Mouse (Mus musculus): Measurements from ENCODE around the gene Fah. TPM values are rescaled to one million over a fixed set of nuclear protein-coding genes. Genes with fewer than 3 reads are reported as not detected.

Gene Fah
- polyA plus RNA-seq, 1 experiment from 2014 or later = 4.4 TPM

GRCm38 (mm10) chr7:84612445-84612844 lies 5.9 kb upstream of the Fah start:
- H3K27ac ChIP-seq = no peak overlapping the region
- 94% methylated on average over 4 of the region's 4 CpGs for WGBS
- no peaks in the 10 kb centered on the region for H3K4me1 ChIP-seq (replicated peaks)
- H3K36me3 ChIP-seq = peaks cover 25% of the 10 kb centered on the region
- H3K9me3 ChIP-seq = no peaks in the 10 kb centered on the region
- DNase-seq (ENCODE audit: low spot score) = no peak
- H3K27me3 ChIP-seq (ENCODE audit: insufficient read depth, poor library complexity, severe bottlenecking) = no peaks in the 10 kb centered on the region
- H3K4me3 ChIP-seq = no peak overlapping the region

- no peak for DNase-seq (ENCODE audit: low spot score)
- H3K4me1 ChIP-seq (replicated peaks) = peaks cover 2% of the 10 kb centered on the region
- H3K4me3 ChIP-seq = no peak overlapping the region
- peaks cover 18% of the 10 kb centered on the region for H3K36me3 ChIP-seq
- no peaks in the 10 kb centered on the region for H3K27me3 ChIP-seq (ENCODE audit: insufficient read depth, poor library complexity, severe bottlenecking)
- H3K9me3 ChIP-seq = no peaks in the 10 kb centered on the region
- 90% methylated on average over 1 of the region's 1 CpGs for WGBS
- H3K27ac ChIP-seq = no peak overlapping the region
Measured at GRCm38 (mm10) chr7:84611609-84612008, 5.1 kb upstream of the Fah start.

- Histone ChIP-seq H3K27ac (peak overlapping the region; percentile 83), H3K9me3 (no peaks in the 10 kb centered on the region), H3K36me3 (0 out of 2 replicates have a peak, but pooled peaks cover 3% of the 10 kb centered on the region), H3K4me3 (peak overlapping the region; percentile 73), H3K4me1 (replicated peaks) (peaks cover 19% of the 10 kb centered on the region), H3K27me3 (ENCODE audit: insufficient read depth, poor library complexity, severe bottlenecking) (no peaks in the 10 kb centered on the region; the same call in 1 of the 2 replicates)
- peak; percentile 42 for DNase-seq (ENCODE audit: low spot score)
- 1% methylated on average over 36 of the region's 36 CpGs for WGBS
Measured at GRCm38 (mm10) chr7:84605704-84606292, 724 bp downstream of the Fah start.

GRCm38 (mm10) chr7:84605033-84605687 lies 1.4 kb downstream of the Fah start:
- Histone ChIP-seq H3K9me3 (no peaks in the 10 kb centered on the region), H3K27me3 (ENCODE audit: insufficient read depth, poor library complexity, severe bottlenecking) (no peaks in the 10 kb centered on the region; the same call in 1 of the 2 replicates), H3K4me3 (peak overlapping the region; percentile 73), H3K27ac (peak overlapping the region; percentile 83), H3K36me3 (no peaks in the 10 kb centered on the region), H3K4me1 (replicated peaks) (peaks cover 19% of the 10 kb centered on the region)
- no peak for DNase-seq (ENCODE audit: low spot score)
- WGBS = 11% methylated on average over 19 of the region's 19 CpGs

- no peak for DNase-seq (ENCODE audit: low spot score)
- Histone ChIP-seq H3K4me1 (replicated peaks) (peaks cover 19% of the 10 kb centered on the region), H3K36me3 (no peaks in the 10 kb centered on the region), H3K27ac (no peak overlapping the region), H3K27me3 (ENCODE audit: insufficient read depth, poor library complexity, severe bottlenecking) (no peaks in the 10 kb centered on the region; the same call in 1 of the 2 replicates), H3K4me3 (no peak overlapping the region), H3K9me3 (no peaks in the 10 kb centered on the region)
- WGBS = 78% methylated on average over 3 of the region's 3 CpGs
Measured at GRCm38 (mm10) chr7:84604501-84604900, 2.0 kb downstream of the Fah start.

- Histone ChIP-seq H3K36me3 (no peaks in the 10 kb centered on the region), H3K9me3 (no peaks in the 10 kb centered on the region), H3K27ac (no peak overlapping the region), H3K4me3 (no peak overlapping the region), H3K4me1 (replicated peaks) (peaks cover 14% of the 10 kb centered on the region), H3K27me3 (ENCODE audit: insufficient read depth, poor library complexity, severe bottlenecking) (no peaks in the 10 kb centered on the region; the same call in 1 of the 2 replicates)
- no peak for DNase-seq (ENCODE audit: low spot score)
- 89% methylated on average over 3 of the region's 3 CpGs for WGBS
Measured at GRCm38 (mm10) chr7:84601331-84601730, 5.2 kb downstream of the Fah start.

GRCm38 (mm10) chr7:84600631-84601030 lies 5.9 kb downstream of the Fah start:
- no peaks in the 10 kb centered on the region for H3K36me3 ChIP-seq
- H3K27me3 ChIP-seq (ENCODE audit: insufficient read depth, poor library complexity, severe bottlenecking) = no peaks in the 10 kb centered on the region; the same call in 1 of the 2 replicates
- DNase-seq (ENCODE audit: low spot score) = no peak
- no peak overlapping the region for H3K27ac ChIP-seq
- WGBS = 91% methylated on average over 2 of the region's 2 CpGs
- no peaks in the 10 kb centered on the region for H3K9me3 ChIP-seq
- H3K4me1 ChIP-seq (replicated peaks) = peaks cover 7% of the 10 kb centered on the region; the same call in 1 of the 2 replicates
- no peak overlapping the region for H3K4me3 ChIP-seq

- Histone ChIP-seq H3K27ac (no peak overlapping the region), H3K36me3 (no peaks in the 10 kb centered on the region), H3K4me1 (replicated peaks) (no peaks in the 10 kb centered on the region), H3K27me3 (ENCODE audit: insufficient read depth, poor library complexity, severe bottlenecking) (no peaks in the 10 kb centered on the region), H3K9me3 (no peaks in the 10 kb centered on the region), H3K4me3 (no peak overlapping the region)
- WGBS = 88% methylated on average over 3 of the region's 3 CpGs
- DNase-seq (ENCODE audit: low spot score) = no peak
Measured at GRCm38 (mm10) chr7:84596633-84597032, 9.9 kb downstream of the Fah start.

GRCm38 (mm10) chr7:84596002-84596401 lies 10.5 kb downstream of the Fah start:
- H3K27me3 ChIP-seq (ENCODE audit: insufficient read depth, poor library complexity, severe bottlenecking) = no peaks in the 10 kb centered on the region
- H3K27ac ChIP-seq = no peak overlapping the region
- H3K36me3 ChIP-seq = no peaks in the 10 kb centered on the region
- no peak for DNase-seq (ENCODE audit: low spot score)
- H3K4me3 ChIP-seq = no peak overlapping the region
- 88% methylated on average over 3 of the region's 3 CpGs for WGBS
- no peaks in the 10 kb centered on the region for H3K9me3 ChIP-seq
- no peaks in the 10 kb centered on the region for H3K4me1 ChIP-seq (replicated peaks)

- no peak for DNase-seq (ENCODE audit: low spot score)
- no peaks in the 10 kb centered on the region for H3K9me3 ChIP-seq
- no peaks in the 10 kb centered on the region for H3K4me1 ChIP-seq (replicated peaks)
- no peaks in the 10 kb centered on the region for H3K36me3 ChIP-seq
- H3K27ac ChIP-seq = no peak overlapping the region
- no peak overlapping the region for H3K4me3 ChIP-seq
- H3K27me3 ChIP-seq (ENCODE audit: insufficient read depth, poor library complexity, severe bottlenecking) = no peaks in the 10 kb centered on the region
Measured at GRCm38 (mm10) chr7:84594917-84595303, 11.6 kb downstream of the Fah start.

- 51% methylated on average over 8 of the region's 8 CpGs for WGBS
- Histone ChIP-seq H3K36me3 (no peaks in the 10 kb centered on the region), H3K4me1 (replicated peaks) (no peaks in the 10 kb centered on the region), H3K27me3 (ENCODE audit: insufficient read depth, poor library complexity, severe bottlenecking) (no peaks in the 10 kb centered on the region), H3K9me3 (no peaks in the 10 kb centered on the region), H3K27ac (no peak overlapping the region), H3K4me3 (no peak overlapping the region)
- DNase-seq (ENCODE audit: low spot score) = peak; percentile 29
Measured at GRCm38 (mm10) chr7:84594087-84594916, 12.2 kb downstream of the Fah start.

- Histone ChIP-seq H3K4me3 (no peak overlapping the region), H3K9me3 (no peaks in the 10 kb centered on the region), H3K4me1 (replicated peaks) (peaks cover 3% of the 10 kb centered on the region; the same call in 1 of the 2 replicates), H3K36me3 (no peaks in the 10 kb centered on the region), H3K27ac (no peak overlapping the region), H3K27me3 (ENCODE audit: insufficient read depth, poor library complexity, severe bottlenecking) (no peaks in the 10 kb centered on the region)
- DNase-seq (ENCODE audit: low spot score) = no peak
- WGBS = 92% methylated on average over 3 of the region's 3 CpGs
Measured at GRCm38 (mm10) chr7:84591347-84591746, 15.2 kb downstream of the Fah start.

GRCm38 (mm10) chr7:84590622-84591021 lies 15.9 kb downstream of the Fah start:
- no peaks in the 10 kb centered on the region for H3K9me3 ChIP-seq
- no peaks in the 10 kb centered on the region for H3K27me3 ChIP-seq (ENCODE audit: insufficient read depth, poor library complexity, severe bottlenecking)
- DNase-seq (ENCODE audit: low spot score) = no peak
- no peak overlapping the region for H3K27ac ChIP-seq
- no peak overlapping the region for H3K4me3 ChIP-seq
- H3K4me1 ChIP-seq (replicated peaks) = peaks cover 7% of the 10 kb centered on the region; the same call in 1 of the 2 replicates
- H3K36me3 ChIP-seq = no peaks in the 10 kb centered on the region
- WGBS = 85% methylated on average over 2 of the region's 2 CpGs

All from hindbrain, embryonic 10.5 days (tissue).